Mouse (Mus musculus) heart, postnatal 0 days (tissue): ENCODE measurements around the gene Dmp1.

ENCODE experiments used
- CTCF ChIP-seq: IDR thresholded peaks from 2 replicates; pipeline ENCODE4 v1.5.1; 2016; ENCODE audit warnings: antibody characterized with exemption, control low read depth, low read depth
- EP300 ChIP-seq: IDR thresholded peaks from 2 replicates; pipeline ENCODE4 v1.6.1; 2016; ENCODE audit warnings: antibody characterized with exemption, low read depth

GRCm38 (mm10) chr5:104201153-104201950, 1.1 kb upstream of the Dmp1 start:
- TF ChIP-seq CTCF = no peak
- TF ChIP-seq EP300 = no peak
